Mouse (Mus musculus) adrenal gland, postnatal 14 days (tissue): ENCODE measurements around the gene Fosb. TPM values are rescaled to one million over a fixed set of nuclear protein-coding genes. Genes with fewer than 3 reads are reported as not detected.

ENCODE experiments used
- total RNA-seq: library from RNA; stranded (reverse); gene quantifications from 2 replicates; pipeline ENCODE4 v1.2.3, GENCODE M21; 2021

Gene Fosb
- total RNA-seq, 1 experiment from 2014 or later, result 22.4 TPM

Other genes with a start within 250 kb of the Fosb start
- 45.7 and 47.7 TPM in 2 replicates for gene Dmwd, start 233.8 kb downstream of the Fosb start, total RNA-seq
- gene Dmpk, start 226.2 kb downstream of the Fosb start, total RNA-seq, result 64.2 and 65.6 TPM in 2 replicates
- gene Six5, start 215.5 kb downstream of the Fosb start, total RNA-seq, result 13.3 and 15.3 TPM in 2 replicates
- 0.19 TPM in 1 of 2 replicates, not detected in the other for gene Gm4969, start 191.7 kb downstream of the Fosb start, total RNA-seq
- gene Fbxo46, start 190.2 kb downstream of the Fosb start, total RNA-seq, result 11.2 and 11.9 TPM in 2 replicates
- 13.2 and 15.2 TPM in 2 replicates for gene Qpctl, start 160.8 kb downstream of the Fosb start, total RNA-seq
- gene Snrpd2, start 160.3 kb downstream of the Fosb start, total RNA-seq, result 79.1 and 87.8 TPM in 2 replicates
- 0.71 and 0.93 TPM in 2 replicates for gene Gipr, start 143.9 kb downstream of the Fosb start, total RNA-seq
- 36.9 and 46.6 TPM in 2 replicates for gene Eml2, start 133.6 kb downstream of the Fosb start, total RNA-seq
- gene Gpr4, start 97.5 kb downstream of the Fosb start, total RNA-seq, result 9.7 and 12.4 TPM in 2 replicates
- gene Opa3, start 81.7 kb downstream of the Fosb start, total RNA-seq, result 27.5 and 28.5 TPM in 2 replicates
- gene Vasp, start 38.2 kb downstream of the Fosb start, total RNA-seq, result 62.0 and 79.0 TPM in 2 replicates
- gene Ppm1n, start 30.0 kb downstream of the Fosb start, total RNA-seq, result 0.19 TPM in 1 of 2 replicates, not detected in the other
- 6.0 and 7.9 TPM in 2 replicates for gene Rtn2, start 27.4 kb downstream of the Fosb start, total RNA-seq
- 37.1 and 46.7 TPM in 2 replicates for gene Ercc1, start 34.7 kb upstream of the Fosb start, total RNA-seq
- gene Cd3eap, start 49.4 kb upstream of the Fosb start, total RNA-seq, result 12.2 and 14.5 TPM in 2 replicates
- gene Ppp1r13l, start 49.7 kb upstream of the Fosb start, total RNA-seq, result 7.3 and 8.3 TPM in 2 replicates
- 28.2 and 30.2 TPM in 2 replicates for gene Ercc2, start 72.0 kb upstream of the Fosb start, total RNA-seq
- gene Klc3, start 94.1 kb upstream of the Fosb start, total RNA-seq, result 1.3 and 2.7 TPM in 2 replicates
- gene Ckm, start 94.7 kb upstream of the Fosb start, total RNA-seq, result 0.74 and 0.79 TPM in 2 replicates
- gene Mark4, start 148.8 kb upstream of the Fosb start, total RNA-seq, result 45.1 and 45.2 TPM in 2 replicates
- gene Exoc3l2, start 153.3 kb upstream of the Fosb start, total RNA-seq, result 21.8 and 22.0 TPM in 2 replicates
- 6.7 and 8.6 TPM in 2 replicates for gene Bloc1s3, start 198.3 kb upstream of the Fosb start, total RNA-seq
- 69.4 and 71.2 TPM in 2 replicates for gene Trappc6a, start 198.3 kb upstream of the Fosb start, total RNA-seq
- gene Nkpd1, start 207.8 kb upstream of the Fosb start, total RNA-seq, result 0.15 and 0.83 TPM in 2 replicates